Mouse (Mus musculus) lung, adult 2 months (tissue): Measurements from ENCODE around the gene Sh2d1a.

ENCODE experiments used
- CTCF ChIP-seq: fragments of 200-500 bp; IDR thresholded peaks from 2 replicates; pipeline ENCODE4 v1.5.1; 2011; ENCODE audit warnings: mild to moderate bottlenecking, low read length, control low read depth; ENCODE audit not compliant: insufficient read depth
- POLR2A ChIP-seq: fragments of 200-500 bp; IDR thresholded peaks from 2 replicates; pipeline ENCODE4 v1.6.1; 2011; ENCODE audit warnings: low read depth, mild to moderate bottlenecking, control low read depth, low read length, borderline replicate concordance; ENCODE audit errors: extremely low read depth

DNA sequence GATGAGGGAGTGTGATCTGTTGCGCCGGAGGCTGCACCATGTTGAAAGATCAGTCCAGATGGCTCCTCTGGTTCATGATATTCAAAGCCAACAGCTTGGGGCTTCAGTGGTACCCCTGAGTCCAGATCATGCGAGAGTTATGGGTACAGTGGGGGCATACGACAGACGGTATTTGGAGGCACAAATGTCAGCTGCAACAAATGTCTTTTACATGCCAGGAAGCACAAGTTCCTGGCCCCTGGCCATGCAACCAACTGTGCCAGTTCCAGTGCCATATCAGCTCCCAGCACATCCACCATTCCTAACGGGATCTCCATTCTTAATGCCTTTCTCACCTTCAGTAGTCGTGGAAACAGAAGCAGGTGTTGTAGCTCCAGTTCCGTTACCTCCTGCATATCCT lies 11.9 kb upstream of the Sh2d1a start:
- no peak for TF ChIP-seq CTCF
- no peak for TF ChIP-seq POLR2A
